Mouse (Mus musculus) kidney, adult 2 months (tissue): ENCODE results near the gene Me3.

ENCODE experiments used
- CTCF ChIP-seq: fragments of 200-500 bp; conservative IDR thresholded peaks from 2 replicates; pipeline ENCODE4 v1.5.1; 2011; ENCODE audit warnings: low read depth, mild to moderate bottlenecking, control low read depth, low read length, moderate library complexity, mixed read lengths; ENCODE audit not compliant: insufficient read depth, insufficient read length
- POLR2A ChIP-seq: fragments of 200-500 bp; IDR thresholded peaks from one replicate; pipeline ENCODE4 v1.6.1; 2011; ENCODE audit warnings: low read depth, low read length, control low read depth

- TF ChIP-seq CTCF (no peak), POLR2A (no peak)
Measured at GRCm38 (mm10) chr7:89645015-89645414, 12.8 kb downstream of the Me3 start.
